ENCODE assay signal across 8 mouse cellular contexts in genomic region chr4:130574048-130574413, GRCm38 (mm10). TPM values are rescaled to one million over a fixed set of nuclear protein-coding genes. Genes with fewer than 3 reads are reported as not detected.
DNase-seq lines count a peak whose midpoint lies in the region; ATAC-seq lines count a peak whose summit lies in the region.

TSS of gene Nkain1 (minus strand) at chr4:130574173.

- H3K36me3 ChIP-seq in kidney, embryonic 14.5 days (ENCODE audit: control insufficient read depth, insufficient read depth, low read length) = no peaks in the 10 kb centered on the region
- no peaks in the 10 kb centered on the region for H3K36me3 ChIP-seq in liver, embryonic 12.5 days

- peak; percentile 39 for ATAC-seq in granulocyte monocyte progenitor cell, adult 5-6 weeks (replicated peaks; ENCODE audit: poor library complexity, severe bottlenecking)
- ATAC-seq in kidney, embryonic 14.5 days (ENCODE audit: low FRiP score, low TSS enrichment) = peak; percentile 80
- peak; percentile 37; the same call in 1 of the 2 replicates for ATAC-seq in liver, embryonic 12.5 days

- WGBS in kidney, embryonic 14.5 days = 0% methylated on average over 10 of the region's 41 CpGs
- WGBS in liver, embryonic 12.5 days (ENCODE audit: insufficient replicate concordance) = under 1% methylated on average over 31 of the region's 41 CpGs

- no peaks in the 10 kb centered on the region for H3K27me3 ChIP-seq in kidney, embryonic 14.5 days (ENCODE audit: control insufficient read depth, insufficient read depth, low read length)
- H3K27me3 ChIP-seq in liver, embryonic 12.5 days (replicated peaks) = peaks cover 73% of the 10 kb centered on the region

- H3K4me1 ChIP-seq in kidney, embryonic 14.5 days (ENCODE audit: control insufficient read depth, insufficient read depth, low read length) = peaks cover 22% of the 10 kb centered on the region
- peaks cover 13% of the 10 kb centered on the region; the same call in 1 of the 2 replicates for H3K4me1 ChIP-seq in liver, embryonic 12.5 days

- DNase-seq in right cerebral cortex, adult 18-20 months = peak; percentile 32
- DNase-seq in right cerebral cortex, adult 2 months (ENCODE audit: low spot score in 2 of 2) = no peak
- DNase-seq in cerebellum, postnatal 14 days = peak; percentile 70 to 71
- DNase-seq in retina, postnatal 1 day = peak; percentile 85
- no peak for DNase-seq in testis, postnatal 10 days (ENCODE audit: low spot score)

- no peaks in the 10 kb centered on the region for H3K9me3 ChIP-seq in kidney, embryonic 14.5 days (ENCODE audit: control insufficient read depth, low read length)
- no peaks in the 10 kb centered on the region for H3K9me3 ChIP-seq in liver, embryonic 12.5 days (replicated peaks)

- peak within 1 kb of the TSS; percentile 82 for H3K4me3 ChIP-seq in kidney, embryonic 14.5 days (ENCODE audit: low read length)
- peak within 1 kb of the TSS; percentile 58 for H3K4me3 ChIP-seq in liver, embryonic 12.5 days

- H3K9ac ChIP-seq in kidney, embryonic 14.5 days (ENCODE audit: low read depth, low read length) = peak within 1 kb of the TSS; percentile 91
- H3K9ac ChIP-seq in liver, embryonic 12.5 days = peak within 1 kb of the TSS; percentile 40; the same call in 1 of the 2 replicates

- H3K27ac ChIP-seq in kidney, embryonic 14.5 days (ENCODE audit: low read depth, low read length) = no peak within 1 kb of the TSS; the same call in 1 of the 2 replicates
- H3K27ac ChIP-seq in liver, embryonic 12.5 days = no peak within 1 kb of the TSS

- H3K4me2 ChIP-seq in kidney, embryonic 14.5 days (replicated peaks; ENCODE audit: low read depth, low read length) = peak within 1 kb of the TSS; percentile 96
- peak within 1 kb of the TSS; percentile 80 for H3K4me2 ChIP-seq in liver, embryonic 12.5 days

RNA-seq across cellular contexts. Expression of gene Nkain1, which starts in this region (rescaled TPM):
- not detected in 2 replicates for total RNA-seq in granulocyte monocyte progenitor cell, adult 5-6 weeks (2014; fragmentation: Nextera tagmentation)
- total RNA-seq in granulocyte monocyte progenitor cell, adult 5-6 weeks (2017) = not detected in 2 replicates
- polyA plus RNA-seq in kidney, embryonic 14.5 days (2014; fragmentation: Nextera tagmentation; extraction: Ambion mirVana) = 6.7 and 17.2 TPM in 2 replicates
- 0.12 and 0.42 TPM in 2 replicates for polyA plus RNA-seq in liver, embryonic 12.5 days (2016; fragmentation: Nextera tagmentation; extraction: Ambion mirVana)

Comparison
In these comparisons a context has a peak if more than half of its experiments do, and no peak if none do; other contexts are left out.
1. DNase-seq: peak in right cerebral cortex, adult 18-20 months (single experiment), cerebellum, postnatal 14 days (2 of 2) and retina, postnatal 1 day (single experiment); none in right cerebral cortex, adult 2 months (0 of 2) and testis, postnatal 10 days (single experiment).
2. Peak in ATAC-seq in granulocyte monocyte progenitor cell, adult 5-6 weeks; RNA of the gene not detected or under 1 TPM.
3. Peak in ATAC-seq, H3K4me3 ChIP-seq, H3K9ac ChIP-seq and H3K4me2 ChIP-seq in liver, embryonic 12.5 days; RNA of the gene not detected or under 1 TPM.
4. Peak in every context shown above with its lines, with median percentiles within 50 percentile points of each other: ATAC-seq.